Mouse (Mus musculus): Measurements from ENCODE around the gene Tspan12. TPM values are rescaled to one million over a fixed set of nuclear protein-coding genes. Genes with fewer than 3 reads are reported as not detected.
A peak's percentile ranks its signal among the peaks of the same experiment; 100 is the strongest.

Gene Tspan12
- polyA plus RNA-seq, 1 experiment: 15.0 TPM

GRCm38 (mm10) chr6:21857843-21858242 lies 5.5 kb upstream of the Tspan12 start:
- WGBS: 62% methylated on average over 7 of the region's 7 CpGs
- no peak overlapping the region for H3K4me3 ChIP-seq (replicated peaks; ENCODE audit: control insufficient read depth, low read depth, low read length)
- H3K27ac ChIP-seq (ENCODE audit: control insufficient read depth, insufficient read depth, low read depth, low read length, poor library complexity): no peak overlapping the region
- no peaks in the 10 kb centered on the region for H3K4me1 ChIP-seq (ENCODE audit: control insufficient read depth, insufficient read depth, low read length)
- TF ChIP-seq CTCF (IDR thresholded peaks at IDR 0.05; ENCODE audit: control insufficient read depth, insufficient read depth, low read length) (no peak), POLR2A (IDR thresholded peaks at IDR 0.05; ENCODE audit: borderline replicate concordance, control insufficient read depth, low read depth, low read length) (no peak)

GRCm38 (mm10) chr6:21855921-21856320 lies 3.6 kb upstream of the Tspan12 start:
- Histone ChIP-seq H3K4me1 (ENCODE audit: control insufficient read depth, insufficient read depth, low read length) (no peaks in the 10 kb centered on the region), H3K27ac (ENCODE audit: control insufficient read depth, insufficient read depth, low read depth, low read length, poor library complexity) (no peak overlapping the region), H3K4me3 (replicated peaks; ENCODE audit: control insufficient read depth, low read depth, low read length) (no peak overlapping the region)
- TF ChIP-seq CTCF (IDR thresholded peaks at IDR 0.05; ENCODE audit: control insufficient read depth, insufficient read depth, low read length) (no peak), POLR2A (IDR thresholded peaks at IDR 0.05; ENCODE audit: borderline replicate concordance, control insufficient read depth, low read depth, low read length) (no peak)
- WGBS: 54% methylated on average over 7 of the region's 7 CpGs

GRCm38 (mm10) chr6:21853342-21853741 lies 1.0 kb upstream of the Tspan12 start:
- H3K4me3 ChIP-seq (replicated peaks; ENCODE audit: control insufficient read depth, low read depth, low read length): no peak overlapping the region
- no peak for TF ChIP-seq POLR2A (IDR thresholded peaks at IDR 0.05; ENCODE audit: borderline replicate concordance, control insufficient read depth, low read depth, low read length)
- no peak for TF ChIP-seq CTCF (IDR thresholded peaks at IDR 0.05; ENCODE audit: control insufficient read depth, insufficient read depth, low read length)
- no peak overlapping the region for H3K27ac ChIP-seq (ENCODE audit: control insufficient read depth, insufficient read depth, low read depth, low read length, poor library complexity)
- no peaks in the 10 kb centered on the region for H3K4me1 ChIP-seq (ENCODE audit: control insufficient read depth, insufficient read depth, low read length)
- 72% methylated on average over 6 of the region's 6 CpGs for WGBS

- Histone ChIP-seq H3K4me1 (ENCODE audit: control insufficient read depth, insufficient read depth, low read length) (no peaks in the 10 kb centered on the region), H3K4me3 (replicated peaks; ENCODE audit: control insufficient read depth, low read depth, low read length) (peak overlapping the region; percentile 22), H3K27ac (ENCODE audit: control insufficient read depth, insufficient read depth, low read depth, low read length, poor library complexity) (peak overlapping the region; percentile 27; the same call in 1 of the 2 replicates)
- 2% methylated on average over 62 of the region's 62 CpGs for WGBS
- TF ChIP-seq CTCF (IDR thresholded peaks at IDR 0.05; ENCODE audit: control insufficient read depth, insufficient read depth, low read length): no peak
- no peak for TF ChIP-seq POLR2A (IDR thresholded peaks at IDR 0.05; ENCODE audit: borderline replicate concordance, control insufficient read depth, low read depth, low read length)
Observed at GRCm38 (mm10) chr6:21851596-21852343, 545 bp downstream of the Tspan12 start.

- TF ChIP-seq POLR2A (IDR thresholded peaks at IDR 0.05; ENCODE audit: borderline replicate concordance, control insufficient read depth, low read depth, low read length) (no peak), CTCF (IDR thresholded peaks at IDR 0.05; ENCODE audit: control insufficient read depth, insufficient read depth, low read length) (no peak)
- no peak overlapping the region for H3K4me3 ChIP-seq (replicated peaks; ENCODE audit: control insufficient read depth, low read depth, low read length)
- no peaks in the 10 kb centered on the region for H3K4me1 ChIP-seq (ENCODE audit: control insufficient read depth, insufficient read depth, low read length)
- WGBS: 6% methylated on average over 5 of the region's 5 CpGs
- H3K27ac ChIP-seq (ENCODE audit: control insufficient read depth, insufficient read depth, low read depth, low read length, poor library complexity): no peak overlapping the region; the same call in 1 of the 2 replicates
Observed at GRCm38 (mm10) chr6:21851346-21851595, 1.0 kb downstream of the Tspan12 start.

GRCm38 (mm10) chr6:21850526-21851345 lies 1.6 kb downstream of the Tspan12 start:
- no peak for TF ChIP-seq POLR2A (IDR thresholded peaks at IDR 0.05; ENCODE audit: borderline replicate concordance, control insufficient read depth, low read depth, low read length)
- no peak for TF ChIP-seq CTCF (IDR thresholded peaks at IDR 0.05; ENCODE audit: control insufficient read depth, insufficient read depth, low read length)
- Histone ChIP-seq H3K4me3 (replicated peaks; ENCODE audit: control insufficient read depth, low read depth, low read length) (no peak overlapping the region), H3K27ac (ENCODE audit: control insufficient read depth, insufficient read depth, low read depth, low read length, poor library complexity) (no peak overlapping the region), H3K4me1 (ENCODE audit: control insufficient read depth, insufficient read depth, low read length) (no peaks in the 10 kb centered on the region)
- 46% methylated on average over 21 of the region's 21 CpGs for WGBS

GRCm38 (mm10) chr6:21848808-21849207 lies 3.5 kb downstream of the Tspan12 start:
- WGBS: 83% methylated on average over 4 of the region's 4 CpGs
- H3K4me1 ChIP-seq (ENCODE audit: control insufficient read depth, insufficient read depth, low read length): no peaks in the 10 kb centered on the region
- no peak for TF ChIP-seq POLR2A (IDR thresholded peaks at IDR 0.05; ENCODE audit: borderline replicate concordance, control insufficient read depth, low read depth, low read length)
- no peak for TF ChIP-seq CTCF (IDR thresholded peaks at IDR 0.05; ENCODE audit: control insufficient read depth, insufficient read depth, low read length)
- H3K4me3 ChIP-seq (replicated peaks; ENCODE audit: control insufficient read depth, low read depth, low read length): no peak overlapping the region
- H3K27ac ChIP-seq (ENCODE audit: control insufficient read depth, insufficient read depth, low read depth, low read length, poor library complexity): no peak overlapping the region

GRCm38 (mm10) chr6:21839976-21840775 lies 12.1 kb downstream of the Tspan12 start:
- TF ChIP-seq POLR2A (IDR thresholded peaks at IDR 0.05; ENCODE audit: borderline replicate concordance, control insufficient read depth, low read depth, low read length) (no peak), CTCF (IDR thresholded peaks at IDR 0.05; ENCODE audit: control insufficient read depth, insufficient read depth, low read length) (no peak)
- 34% methylated on average over 9 of the region's 9 CpGs for WGBS
- H3K4me1 ChIP-seq (ENCODE audit: control insufficient read depth, insufficient read depth, low read length): no peaks in the 10 kb centered on the region
- no peak overlapping the region for H3K27ac ChIP-seq (ENCODE audit: control insufficient read depth, insufficient read depth, low read depth, low read length, poor library complexity)
- H3K4me3 ChIP-seq (replicated peaks; ENCODE audit: control insufficient read depth, low read depth, low read length): no peak overlapping the region

All from bone marrow, adult 2 months (tissue).